Mouse (Mus musculus): Measurements from ENCODE around the gene Ppp1r35. TPM values are rescaled to one million over a fixed set of nuclear protein-coding genes. Genes with fewer than 3 reads are reported as not detected.

Gene Ppp1r35
- polyA plus RNA-seq, 1 experiment from 2014 or later = 40.9 TPM

DNA sequence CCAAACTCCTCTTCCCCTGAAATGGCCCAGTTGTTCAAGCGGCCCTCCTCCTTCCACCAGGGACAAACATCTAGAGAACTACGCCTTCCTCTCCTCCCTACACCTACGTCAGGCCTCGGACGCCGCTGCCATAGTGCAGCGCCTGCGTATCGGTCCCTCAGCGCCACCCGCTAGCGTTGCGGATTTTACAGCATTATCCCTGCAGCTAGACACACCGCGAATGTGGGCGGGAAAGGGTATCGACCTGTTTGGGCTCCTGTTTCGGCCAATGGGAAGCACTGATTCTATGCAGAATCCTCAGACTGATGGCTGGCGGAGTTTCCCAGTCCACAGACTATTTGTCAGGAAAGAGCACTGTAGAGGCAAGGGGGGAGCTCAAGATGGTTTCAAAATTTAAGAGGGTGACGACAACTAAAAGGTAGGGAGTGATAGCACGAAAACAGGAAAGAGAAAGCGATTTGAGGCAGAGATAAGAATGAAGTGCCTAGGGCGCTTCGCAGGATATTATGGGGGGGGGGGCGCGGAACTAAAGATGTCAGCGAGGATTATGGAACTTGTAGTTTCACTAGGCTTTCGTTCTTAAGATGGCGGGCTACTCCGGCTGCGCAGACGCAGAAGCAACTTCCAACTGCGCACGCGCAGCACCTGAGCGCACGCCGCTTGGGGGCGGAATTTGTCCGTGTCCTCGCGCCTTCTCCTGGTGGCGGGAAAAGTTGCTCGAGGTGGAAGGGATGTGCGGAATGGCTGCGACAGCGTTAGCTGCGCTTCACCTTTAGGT, 8.7 kb downstream of the Ppp1r35 start, which contains the start of the genes Mepce and Zcwpw1:
Gene Mepce (minus strand): TSS at position 505 of the 778 bp plus-strand sequence.
Gene Zcwpw1 (plus strand): TSS at position 648 of the 778 bp plus-strand sequence.
- peak within 1 kb of the TSS; percentile 97 for H3K4me2 ChIP-seq
- peak; percentile 68 for ATAC-seq (ENCODE audit: insufficient read depth)
- no peaks in the 10 kb centered on the region for H3K9me3 ChIP-seq (ENCODE audit: low read depth, low read length)
- H3K36me3 ChIP-seq (ENCODE audit: insufficient read depth) = peaks cover 26% of the 10 kb centered on the region
- TF ChIP-seq CTCF (IDR thresholded peaks at IDR 0.05; ENCODE audit: low read depth) = peak; percentile 86
- H3K9ac ChIP-seq = peak within 1 kb of the TSS; percentile 95
- DNase-seq = peak; percentile 99
- H3K27me3 ChIP-seq (ENCODE audit: insufficient read depth, low read length) = no peaks in the 10 kb centered on the region
- H3K4me3 ChIP-seq (ENCODE audit: low read depth, low read length) = peak within 1 kb of the TSS; percentile 85
- H3K27ac ChIP-seq (ENCODE audit: low read depth) = peak within 1 kb of the TSS; percentile 98
- peaks cover 22% of the 10 kb centered on the region for H3K4me1 ChIP-seq (ENCODE audit: insufficient read depth)
- under 1% methylated on average over 48 of the region's 48 CpGs for WGBS

DNA sequence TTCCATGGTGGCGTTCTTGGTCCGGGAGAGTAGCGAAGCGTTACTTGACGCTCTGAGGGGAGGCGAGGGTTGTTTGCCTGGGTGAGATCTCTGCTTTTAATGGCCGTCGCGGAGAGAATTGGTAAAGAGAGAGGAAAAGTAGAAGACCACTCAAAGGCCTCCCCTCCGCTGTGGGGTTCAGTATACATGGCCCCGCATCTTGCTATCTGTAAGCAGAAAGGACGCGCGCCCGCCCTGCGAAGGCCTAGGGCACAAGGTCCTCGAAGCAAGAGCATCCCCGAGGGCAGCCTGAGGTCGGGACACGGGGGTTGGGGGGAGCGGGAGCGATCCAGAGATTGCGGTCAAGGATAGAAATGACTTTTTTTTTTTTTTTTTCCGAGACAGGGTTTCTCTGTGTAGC, 9.5 kb downstream of the Ppp1r35 start:
- no peak for ATAC-seq (ENCODE audit: insufficient read depth)
- Histone ChIP-seq H3K27ac (ENCODE audit: low read depth) (no peak overlapping the region), H3K9me3 (ENCODE audit: low read depth, low read length) (no peaks in the 10 kb centered on the region), H3K4me3 (ENCODE audit: low read depth, low read length) (peak overlapping the region; percentile 85), H3K9ac (peak overlapping the region; percentile 9; the same call in 1 of the 2 replicates), H3K27me3 (ENCODE audit: insufficient read depth, low read length) (no peaks in the 10 kb centered on the region), H3K4me2 (peak overlapping the region; percentile 97), H3K36me3 (ENCODE audit: insufficient read depth) (peaks cover 17% of the 10 kb centered on the region), H3K4me1 (ENCODE audit: insufficient read depth) (peaks cover 20% of the 10 kb centered on the region)
- no peak for DNase-seq
- no peak for TF ChIP-seq CTCF (IDR thresholded peaks at IDR 0.05; ENCODE audit: low read depth)
- 68% methylated on average over 24 of the region's 24 CpGs for WGBS

DNA sequence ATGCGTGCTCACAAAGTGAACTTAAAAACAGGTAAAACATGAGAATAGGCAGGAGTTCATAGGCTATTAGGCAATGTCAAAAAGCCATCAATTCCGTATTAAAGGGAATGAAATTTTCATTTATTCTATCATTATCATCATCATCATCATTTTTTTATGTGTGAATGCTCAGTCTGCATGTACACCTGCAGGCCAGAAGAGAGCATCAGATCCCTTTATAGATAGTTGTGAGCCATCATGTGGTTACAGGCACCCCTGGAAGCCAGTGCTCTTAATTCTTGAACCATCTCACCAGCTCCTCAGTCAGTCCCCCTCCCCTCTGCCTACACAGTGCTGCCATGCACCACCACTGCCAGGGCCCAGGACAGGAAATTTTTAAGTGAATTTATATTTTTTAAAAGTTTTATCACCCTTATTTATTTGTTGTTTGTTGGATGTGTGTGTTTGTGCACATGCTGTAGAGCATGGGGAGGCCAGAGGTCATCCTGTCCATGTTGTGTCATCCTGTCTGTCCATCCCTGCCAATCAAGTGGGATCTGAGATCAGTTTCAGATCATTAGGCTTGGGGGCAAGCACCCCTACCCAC, 10.4 kb downstream of the Ppp1r35 start:
- Histone ChIP-seq H3K9ac (no peak overlapping the region), H3K27me3 (ENCODE audit: insufficient read depth, low read length) (no peaks in the 10 kb centered on the region), H3K4me2 (no peak overlapping the region), H3K27ac (ENCODE audit: low read depth) (no peak overlapping the region), H3K36me3 (ENCODE audit: insufficient read depth) (peaks cover 9% of the 10 kb centered on the region), H3K4me3 (ENCODE audit: low read depth, low read length) (no peak overlapping the region), H3K9me3 (ENCODE audit: low read depth, low read length) (no peaks in the 10 kb centered on the region), H3K4me1 (ENCODE audit: insufficient read depth) (peaks cover 11% of the 10 kb centered on the region)
- 98% methylated on average over 2 of the region's 2 CpGs for WGBS
- TF ChIP-seq CTCF (IDR thresholded peaks at IDR 0.05; ENCODE audit: low read depth) = no peak
- ATAC-seq (ENCODE audit: insufficient read depth) (no peak), DNase-seq (no peak)

DNA sequence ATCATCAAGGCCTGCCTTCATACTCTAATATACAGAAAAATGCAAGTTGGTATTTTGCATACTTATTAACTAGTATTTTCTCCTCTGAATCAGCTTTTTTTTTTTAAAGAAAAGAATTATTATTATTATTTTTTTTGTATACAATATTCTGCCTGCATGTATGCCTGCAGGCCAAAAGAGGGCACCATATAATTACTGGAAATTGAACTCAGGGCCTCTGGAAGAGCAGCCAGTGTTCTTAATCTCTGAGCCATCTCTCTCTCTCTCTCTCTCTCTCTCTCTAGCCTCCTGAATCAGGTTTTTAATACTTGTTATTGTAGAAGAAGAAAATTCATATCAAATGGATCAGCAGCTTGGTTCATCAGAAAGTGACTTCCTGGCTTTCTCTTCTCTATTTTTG, 12.9 kb downstream of the Ppp1r35 start:
- H3K36me3 ChIP-seq (ENCODE audit: insufficient read depth) = no peaks in the 10 kb centered on the region
- DNase-seq (peak; percentile 54), ATAC-seq (ENCODE audit: insufficient read depth) (no peak)
- H3K9ac ChIP-seq = no peak overlapping the region
- no peak overlapping the region for H3K4me3 ChIP-seq (ENCODE audit: low read depth, low read length)
- H3K4me1 ChIP-seq (ENCODE audit: insufficient read depth) = no peaks in the 10 kb centered on the region
- peak; percentile 54 for TF ChIP-seq CTCF (IDR thresholded peaks at IDR 0.05; ENCODE audit: low read depth)
- H3K27me3 ChIP-seq (ENCODE audit: insufficient read depth, low read length) = no peaks in the 10 kb centered on the region
- H3K27ac ChIP-seq (ENCODE audit: low read depth) = no peak overlapping the region
- H3K4me2 ChIP-seq = no peak overlapping the region
- no peaks in the 10 kb centered on the region for H3K9me3 ChIP-seq (ENCODE audit: low read depth, low read length)

DNA sequence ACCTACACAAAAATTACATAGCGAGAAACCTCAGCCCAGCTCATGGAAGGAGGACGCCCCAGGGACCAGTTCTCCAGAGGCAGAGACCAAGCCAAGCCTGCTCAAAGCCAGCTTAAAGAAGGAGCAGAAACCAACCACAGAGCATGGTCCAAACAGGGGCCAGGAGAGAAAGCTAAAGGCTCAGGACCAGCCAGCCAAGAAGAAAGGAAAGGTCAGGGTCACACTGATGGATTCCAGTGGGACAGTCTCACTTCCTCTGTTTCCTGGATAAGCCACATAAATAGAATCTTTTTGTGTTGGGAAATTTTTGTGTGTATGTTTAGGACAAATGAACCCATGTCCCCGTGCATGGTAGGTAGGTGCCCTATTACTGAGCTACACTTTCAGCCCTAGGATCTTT, 18.0 kb downstream of the Ppp1r35 start:
- DNase-seq (no peak), ATAC-seq (ENCODE audit: insufficient read depth) (no peak)
- no peaks in the 10 kb centered on the region for H3K9me3 ChIP-seq (ENCODE audit: low read depth, low read length)
- H3K4me2 ChIP-seq = no peak overlapping the region
- WGBS = 76% methylated on average over 3 of the region's 3 CpGs
- TF ChIP-seq CTCF (IDR thresholded peaks at IDR 0.05; ENCODE audit: low read depth) = no peak
- no peak overlapping the region for H3K9ac ChIP-seq
- H3K4me1 ChIP-seq (ENCODE audit: insufficient read depth) = no peaks in the 10 kb centered on the region
- H3K4me3 ChIP-seq (ENCODE audit: low read depth, low read length) = no peak overlapping the region
- no peaks in the 10 kb centered on the region for H3K36me3 ChIP-seq (ENCODE audit: insufficient read depth)
- H3K27me3 ChIP-seq (ENCODE audit: insufficient read depth, low read length) = no peaks in the 10 kb centered on the region
- no peak overlapping the region for H3K27ac ChIP-seq (ENCODE audit: low read depth)

DNA sequence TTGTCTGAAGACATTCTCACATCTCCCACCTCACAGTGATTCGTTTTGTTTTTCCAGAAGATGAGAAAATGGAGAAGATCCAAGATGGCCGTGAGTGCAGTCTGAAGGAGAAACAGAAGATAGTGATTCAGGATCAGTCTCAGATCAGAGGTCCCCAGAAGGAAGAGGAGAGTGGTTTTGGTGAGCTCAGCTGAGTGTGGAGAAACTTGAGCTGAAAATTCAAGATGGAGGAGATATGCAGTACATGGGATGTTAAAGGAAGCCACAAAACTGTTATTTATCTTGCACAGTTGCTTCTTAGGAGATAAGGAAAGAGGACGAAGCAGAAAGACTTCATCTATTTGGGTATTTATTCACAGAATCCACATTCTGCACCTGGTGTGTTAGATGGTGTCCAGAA, 22.3 kb downstream of the Ppp1r35 start:
- 73% methylated on average over 3 of the region's 3 CpGs for WGBS
- H3K27me3 ChIP-seq (ENCODE audit: insufficient read depth, low read length) = no peaks in the 10 kb centered on the region

DNA sequence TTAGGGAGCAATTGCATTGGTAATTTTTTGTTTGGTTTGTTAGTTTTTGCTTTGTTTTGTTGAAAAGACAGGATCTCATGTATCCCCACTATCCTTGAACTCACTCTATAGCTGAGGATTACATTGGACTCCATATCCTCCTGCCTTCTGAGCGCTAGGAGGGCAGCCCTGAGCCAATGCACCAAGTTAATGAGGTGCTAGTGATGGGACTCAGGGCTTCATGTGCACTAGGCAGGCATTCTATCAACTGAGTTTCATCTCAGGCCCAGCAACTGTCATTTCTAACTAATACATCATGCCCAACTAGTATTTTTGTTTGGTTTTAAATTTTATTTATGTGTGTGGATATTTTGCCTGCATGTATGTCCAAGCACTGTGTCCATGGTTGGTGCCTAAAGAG, 27.5 kb downstream of the Ppp1r35 start:
- no peaks in the 10 kb centered on the region for H3K4me1 ChIP-seq (ENCODE audit: insufficient read depth)
- ATAC-seq (ENCODE audit: insufficient read depth) (no peak), DNase-seq (peak; percentile 54)
- H3K9ac ChIP-seq = no peak overlapping the region
- no peaks in the 10 kb centered on the region for H3K36me3 ChIP-seq (ENCODE audit: insufficient read depth)
- no peaks in the 10 kb centered on the region for H3K27me3 ChIP-seq (ENCODE audit: insufficient read depth, low read length)
- H3K9me3 ChIP-seq (ENCODE audit: low read depth, low read length) = no peaks in the 10 kb centered on the region
- H3K4me2 ChIP-seq = no peak overlapping the region
- 43% methylated on average over 1 of the region's 1 CpGs for WGBS
- no peak overlapping the region for H3K4me3 ChIP-seq (ENCODE audit: low read depth, low read length)
- no peak for TF ChIP-seq CTCF (IDR thresholded peaks at IDR 0.05; ENCODE audit: low read depth)
- H3K27ac ChIP-seq (ENCODE audit: low read depth) = no peak overlapping the region

More for the DNA sequence above, 22.3 kb downstream of the Ppp1r35 start:
- H3K4me3 ChIP-seq (ENCODE audit: low read depth, low read length) = no peak overlapping the region
- TF ChIP-seq CTCF (IDR thresholded peaks at IDR 0.05; ENCODE audit: low read depth) = no peak
- DNase-seq = no peak
- H3K27ac ChIP-seq (ENCODE audit: low read depth) = no peak overlapping the region
- H3K9me3 ChIP-seq (ENCODE audit: low read depth, low read length) = no peaks in the 10 kb centered on the region
- H3K4me1 ChIP-seq (ENCODE audit: insufficient read depth) = no peaks in the 10 kb centered on the region
- no peak overlapping the region for H3K4me2 ChIP-seq
- H3K36me3 ChIP-seq (ENCODE audit: insufficient read depth) = no peaks in the 10 kb centered on the region
- ATAC-seq (ENCODE audit: insufficient read depth) = no peak
- H3K9ac ChIP-seq = no peak overlapping the region
